Mouse (Mus musculus) myocyte (in vitro differentiated cells): Measurements from ENCODE around the gene Siah1a. TPM values are rescaled to one million over a fixed set of nuclear protein-coding genes. Genes with fewer than 3 reads are reported as not detected.

Experiments used
- H3K27me3 ChIP-seq: one replicate; pipeline ENCODE4 v1.6.1; 2011; ENCODE audit not compliant: control insufficient read depth, insufficient read depth, insufficient read length
- H3K36me3 ChIP-seq: one replicate; pipeline ENCODE4 v1.6.1; 2011; ENCODE audit not compliant: control insufficient read depth, insufficient read depth
- H3K4me2 ChIP-seq: one replicate; pipeline ENCODE4 v1.6.1; 2011; ENCODE audit warnings: low read depth, control low read depth
- H3K4me3 ChIP-seq: one replicate; pipeline ENCODE4 v1.5.1; 2011; ENCODE audit warnings: mild to moderate bottlenecking, control low read depth, moderate library complexity
- H3K79me2 ChIP-seq: one replicate; pipeline ENCODE4 v1.6.1; 2011; ENCODE audit not compliant: control insufficient read depth, insufficient read depth
- H3ac ChIP-seq: one replicate; pipeline ENCODE4 v1.6.1; 2011; ENCODE audit not compliant: control insufficient read depth, insufficient read length
- CEBPB ChIP-seq: IDR thresholded peaks from 2 replicates; pipeline ENCODE4 v1.6.1; 2011; ENCODE audit warnings: mild to moderate bottlenecking, moderate library complexity; ENCODE audit not compliant: poor library complexity, insufficient read depth, severe bottlenecking
- E2F4 ChIP-seq: IDR thresholded peaks from one replicate; pipeline ENCODE4 v1.6.1; 2011; ENCODE audit warnings: mild to moderate bottlenecking, control low read depth, moderate library complexity; ENCODE audit not compliant: insufficient read depth
- MAX ChIP-seq: IDR thresholded peaks from one replicate; pipeline ENCODE4 v1.6.1; 2011; ENCODE audit warnings: low read depth, mild to moderate bottlenecking, control low read depth
- MYOD1 ChIP-seq, 3 experiments: IDR thresholded peaks; one replicate each; pipeline ENCODE4 v1.6.1; 2011; ENCODE audit warnings: control low read depth in 2 of 3, low read depth in 2 of 3, mild to moderate bottlenecking in 2 of 3, moderate library complexity in 1 of 3; ENCODE audit not compliant: insufficient read length in 2 of 3, control insufficient read depth in 1 of 3
- MYOG ChIP-seq, 3 experiments: IDR thresholded peaks; one replicate each; pipeline ENCODE4 v1.6.1; 2011; ENCODE audit warnings: control low read depth in 2 of 3, low read depth in 2 of 3, mild to moderate bottlenecking in 2 of 3; ENCODE audit not compliant: insufficient read length in 2 of 3, control insufficient read depth in 1 of 3, insufficient read depth in 1 of 3
- POLR2A ChIP-seq: IDR thresholded peaks from one replicate; pipeline ENCODE4 v1.6.1; 2011; ENCODE audit warnings: low read depth, mild to moderate bottlenecking, control low read depth, moderate library complexity; ENCODE audit not compliant: insufficient read length
- POLR2AphosphoS2 ChIP-seq: IDR thresholded peaks from one replicate; pipeline ENCODE4 v1.6.1; 2011; ENCODE audit warnings: low read depth, control low read depth; ENCODE audit not compliant: insufficient read length
- REST ChIP-seq: IDR thresholded peaks from one replicate; pipeline ENCODE4 v1.6.1; 2011; ENCODE audit warnings: mild to moderate bottlenecking, control low read depth, moderate library complexity; ENCODE audit not compliant: insufficient read depth, insufficient read length
- SRF ChIP-seq: IDR thresholded peaks from one replicate; pipeline ENCODE4 v1.6.1; 2011; ENCODE audit warnings: low read depth; ENCODE audit not compliant: control insufficient read depth, insufficient read length
- TCF12 ChIP-seq: IDR thresholded peaks from one replicate; pipeline ENCODE4 v1.6.1; 2011; ENCODE audit warnings: mild to moderate bottlenecking, control low read depth; ENCODE audit not compliant: poor library complexity, insufficient read depth, severe bottlenecking
- TCF3 ChIP-seq: IDR thresholded peaks from one replicate; pipeline ENCODE4 v1.6.1; 2011; ENCODE audit warnings: low read depth, control low read depth; ENCODE audit not compliant: insufficient read length
- USF1 ChIP-seq: IDR thresholded peaks from one replicate; pipeline ENCODE4 v1.6.1; 2011; ENCODE audit warnings: low read depth, mild to moderate bottlenecking, control low read depth, moderate library complexity
- polyA plus RNA-seq: library from polyadenylated mRNA; unstranded; fragments of >200 nt; fragmentation: generic; extraction: Trizol; gene quantifications from one replicate; pipeline ENCODE4 v1.2.1, GENCODE M21; 2012; ENCODE audit warnings: missing spikeins

Gene Siah1a
- polyA plus RNA-seq, 1 experiment, result 12.0 TPM

GRCm38 (mm10) chr8:86768499-86768898 lies 22.8 kb upstream of the Siah1a start:
- Histone ChIP-seq H3ac (no peak overlapping the region), H3K36me3 (no peaks in the 10 kb centered on the region), H3K4me3 (no peak overlapping the region), H3K27me3 (no peaks in the 10 kb centered on the region), H3K4me2 (peak overlapping the region; percentile 44), H3K79me2 (no peaks in the 10 kb centered on the region)
- TF ChIP-seq CEBPB, result 0 out of 2 replicates have a peak, but pooled peaks have one; percentile 49
- no peak for TF ChIP-seq E2F4

DNA sequence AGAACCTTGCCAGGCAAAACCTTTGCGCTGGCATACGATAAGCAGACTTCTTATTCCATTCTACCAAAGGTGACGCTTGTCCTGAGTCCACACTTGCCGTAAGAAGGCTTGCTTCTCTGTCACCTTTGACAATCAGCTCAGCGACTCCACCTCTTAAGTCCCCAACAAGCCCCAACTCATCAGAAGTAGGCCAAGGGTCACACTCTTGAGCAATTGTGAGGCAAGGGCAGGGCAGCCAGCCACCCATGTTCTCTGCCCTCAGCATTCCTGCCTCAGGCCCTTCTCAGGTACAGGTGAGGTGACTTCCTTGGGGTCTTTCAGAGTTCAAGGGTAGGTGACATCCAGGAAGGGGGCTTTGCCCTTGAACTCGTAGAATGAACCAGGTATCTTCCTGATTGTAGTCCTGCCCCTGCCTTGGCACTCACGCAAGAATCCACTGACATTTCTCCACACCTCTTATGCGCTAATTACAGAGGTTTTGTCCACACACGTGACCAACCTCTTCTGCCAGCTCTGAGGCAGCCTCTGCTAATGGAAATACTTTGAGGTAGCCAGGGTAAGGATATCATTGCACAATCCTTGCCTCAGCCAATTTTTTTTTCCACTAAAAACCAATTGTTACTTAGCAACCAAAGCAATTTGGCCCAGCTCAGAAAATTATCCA lies 20.9 kb upstream of the Siah1a start:
- TF ChIP-seq MYOG (IDR thresholded peaks at IDR 0.05; ENCODE audit: control insufficient read depth in 1 of 3, insufficient read depth in 1 of 3, insufficient read length in 2 of 3, low read depth in 2 of 3) (no peak), MYOD1 (IDR thresholded peaks at IDR 0.05; ENCODE audit: control insufficient read depth in 1 of 3, insufficient read length in 2 of 3, low read depth in 2 of 3) (no peak), MAX (no peak), TCF12 (no peak), POLR2AphosphoS2 (no peak), E2F4 (no peak), CEBPB (no peak)
- H3K27me3 ChIP-seq, result no peaks in the 10 kb centered on the region
- H3K36me3 ChIP-seq, result no peaks in the 10 kb centered on the region
- H3K4me3 ChIP-seq, result no peak overlapping the region
- no peak overlapping the region for H3K4me2 ChIP-seq
- H3ac ChIP-seq, result no peak overlapping the region
- no peaks in the 10 kb centered on the region for H3K79me2 ChIP-seq

DNA sequence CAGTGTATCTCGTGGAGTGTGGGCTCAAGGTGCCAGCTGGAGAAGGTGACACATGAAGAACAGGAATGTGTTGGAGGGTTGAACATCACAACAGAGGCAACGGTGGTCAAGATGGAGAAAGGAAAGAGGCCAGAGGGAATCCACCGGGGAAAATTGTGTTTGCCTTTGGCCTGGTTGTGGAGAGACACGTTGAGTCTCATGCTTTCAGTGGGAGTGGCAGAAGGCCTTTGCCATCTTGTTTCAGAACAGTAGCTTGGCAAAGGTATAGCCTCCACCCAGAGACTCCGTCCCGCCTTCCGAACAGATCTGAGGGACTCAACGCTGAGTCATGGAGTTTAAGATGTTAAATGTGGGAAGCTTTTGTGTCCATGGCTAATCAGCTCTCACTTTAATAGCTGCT lies 19.9 kb upstream of the Siah1a start:
- no peak overlapping the region for H3ac ChIP-seq
- H3K36me3 ChIP-seq, result no peaks in the 10 kb centered on the region
- no peak overlapping the region for H3K4me3 ChIP-seq
- no peaks in the 10 kb centered on the region for H3K79me2 ChIP-seq
- H3K4me2 ChIP-seq, result no peak overlapping the region
- H3K27me3 ChIP-seq, result no peaks in the 10 kb centered on the region
- TF ChIP-seq TCF12 (no peak), TCF3 (no peak), REST (no peak), USF1 (no peak)

GRCm38 (mm10) chr8:86765155-86765554 lies 19.4 kb upstream of the Siah1a start:
- H3K4me2 ChIP-seq, result no peak overlapping the region
- no peak overlapping the region for H3K4me3 ChIP-seq
- no peaks in the 10 kb centered on the region for H3K36me3 ChIP-seq
- TF ChIP-seq SRF, result no peak
- TF ChIP-seq CEBPB, result no peak
- TF ChIP-seq MAX, result no peak
- TF ChIP-seq MYOG (IDR thresholded peaks at IDR 0.05; ENCODE audit: control insufficient read depth in 1 of 3, insufficient read depth in 1 of 3, insufficient read length in 2 of 3, low read depth in 2 of 3), result no peak
- no peak for TF ChIP-seq REST
- no peak for TF ChIP-seq TCF3
- TF ChIP-seq USF1, result no peak
- TF ChIP-seq POLR2A, result no peak
- no peak for TF ChIP-seq E2F4
- no peak for TF ChIP-seq TCF12
- no peak for TF ChIP-seq POLR2AphosphoS2
- TF ChIP-seq MYOD1 (IDR thresholded peaks at IDR 0.05; ENCODE audit: control insufficient read depth in 1 of 3, insufficient read length in 2 of 3, low read depth in 2 of 3), result no peak
- H3K27me3 ChIP-seq, result no peaks in the 10 kb centered on the region
- no peaks in the 10 kb centered on the region for H3K79me2 ChIP-seq
- H3ac ChIP-seq, result no peak overlapping the region

- Histone ChIP-seq H3K27me3 (no peaks in the 10 kb centered on the region), H3K4me2 (no peak overlapping the region), H3K36me3 (no peaks in the 10 kb centered on the region), H3K4me3 (no peak overlapping the region), H3K79me2 (no peaks in the 10 kb centered on the region), H3ac (no peak overlapping the region)
- TF ChIP-seq MYOG (IDR thresholded peaks at IDR 0.05; ENCODE audit: control insufficient read depth in 1 of 3, insufficient read depth in 1 of 3, insufficient read length in 2 of 3, low read depth in 2 of 3) (no peak), SRF (no peak), USF1 (no peak), POLR2A (no peak), MAX (no peak), MYOD1 (IDR thresholded peaks at IDR 0.05; ENCODE audit: control insufficient read depth in 1 of 3, insufficient read length in 2 of 3, low read depth in 2 of 3) (no peak)
These were observed 17.1 kb upstream of the Siah1a start for GRCm38 (mm10) chr8:86762806-86763205.

- no peak overlapping the region for H3K4me2 ChIP-seq
- no peaks in the 10 kb centered on the region for H3K27me3 ChIP-seq
- TF ChIP-seq TCF12 (no peak), E2F4 (no peak), MYOD1 (IDR thresholded peaks at IDR 0.05; ENCODE audit: control insufficient read depth in 1 of 3, insufficient read length in 2 of 3, low read depth in 2 of 3) (no peak), CEBPB (no peak), POLR2AphosphoS2 (no peak), POLR2A (no peak), MYOG (IDR thresholded peaks at IDR 0.05; ENCODE audit: control insufficient read depth in 1 of 3, insufficient read depth in 1 of 3, insufficient read length in 2 of 3, low read depth in 2 of 3) (no peak), USF1 (no peak)
- no peak overlapping the region for H3ac ChIP-seq
- H3K79me2 ChIP-seq, result no peaks in the 10 kb centered on the region
- H3K4me3 ChIP-seq, result no peak overlapping the region
- H3K36me3 ChIP-seq, result no peaks in the 10 kb centered on the region
These were observed 15.0 kb upstream of the Siah1a start for GRCm38 (mm10) chr8:86760746-86761145.
